Mouse (Mus musculus) CD4-positive, CD25-positive, alpha-beta regulatory T cell, adult 4 months (primary cell): ENCODE data around the gene 4933428G20Rik. TPM values are rescaled to one million over a fixed set of nuclear protein-coding genes. Genes with fewer than 3 reads are reported as not detected.

Source experiments
- ATAC-seq: one replicate; pipeline ENCODE4 v1.8.0; 2017
- polyA plus RNA-seq, 2 experiments: library from polyadenylated mRNA; unstranded; fragments of 100-300 nt; shearing (Covaris generic); gene quantifications; one replicate each; pipeline ENCODE4 v1.2.1; 2017

The 4933428G20Rik gene
- polyA plus RNA-seq, 2 experiments from 2014 or later: not detected

DNA sequence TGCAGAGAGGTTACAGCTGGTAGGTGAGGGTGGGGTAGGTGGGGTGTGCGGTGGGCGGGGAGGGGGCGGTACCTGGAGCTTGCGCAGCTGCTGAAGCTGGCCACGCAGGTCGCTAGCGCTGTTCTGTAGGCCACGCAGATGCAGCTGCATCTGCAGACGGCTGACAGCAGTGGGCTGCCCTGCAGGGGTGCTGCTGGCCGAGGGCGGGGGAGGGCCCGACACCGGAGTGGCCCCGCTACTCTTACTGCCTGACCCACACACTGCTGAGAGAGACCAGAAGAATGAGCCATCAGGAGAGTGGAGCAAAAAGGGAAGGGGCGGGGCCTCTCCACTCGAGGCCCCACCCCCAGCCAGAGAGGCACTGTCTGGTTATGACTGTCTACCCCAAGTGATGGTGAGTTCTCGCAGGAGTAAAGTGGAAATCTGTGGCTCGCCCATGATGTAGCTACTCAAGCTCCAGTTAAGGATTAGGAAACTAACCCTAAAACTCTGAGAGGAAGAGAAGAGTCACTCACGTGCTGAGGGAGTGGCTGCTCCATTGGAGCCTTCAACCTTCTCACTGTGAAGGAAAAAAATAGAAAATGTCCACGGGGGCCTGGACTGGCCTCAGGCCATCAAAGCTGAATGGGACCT, 32.9 kb upstream of the 4933428G20Rik start:
- peak; percentile 69 for ATAC-seq

DNA sequence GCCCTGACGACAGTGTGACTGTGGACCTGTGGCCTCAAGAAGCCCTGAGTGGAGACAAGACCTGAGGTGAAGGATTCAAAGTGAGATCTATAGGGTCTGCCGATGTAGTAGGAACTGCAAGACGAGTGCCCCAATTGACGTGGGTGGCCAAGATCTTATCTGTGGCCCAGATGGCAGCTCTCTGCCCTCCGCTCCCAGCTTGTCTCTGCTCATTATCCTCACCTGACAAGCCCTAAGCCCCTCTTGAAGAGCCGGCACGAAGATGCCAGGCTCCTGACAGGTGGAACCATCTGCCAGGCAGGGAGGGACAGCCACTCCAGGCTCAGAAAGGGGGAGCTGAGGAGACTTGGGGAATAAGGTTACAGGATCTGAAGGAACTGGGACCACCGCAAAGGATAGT, 32.2 kb upstream of the 4933428G20Rik start:
- ATAC-seq: no peak

DNA sequence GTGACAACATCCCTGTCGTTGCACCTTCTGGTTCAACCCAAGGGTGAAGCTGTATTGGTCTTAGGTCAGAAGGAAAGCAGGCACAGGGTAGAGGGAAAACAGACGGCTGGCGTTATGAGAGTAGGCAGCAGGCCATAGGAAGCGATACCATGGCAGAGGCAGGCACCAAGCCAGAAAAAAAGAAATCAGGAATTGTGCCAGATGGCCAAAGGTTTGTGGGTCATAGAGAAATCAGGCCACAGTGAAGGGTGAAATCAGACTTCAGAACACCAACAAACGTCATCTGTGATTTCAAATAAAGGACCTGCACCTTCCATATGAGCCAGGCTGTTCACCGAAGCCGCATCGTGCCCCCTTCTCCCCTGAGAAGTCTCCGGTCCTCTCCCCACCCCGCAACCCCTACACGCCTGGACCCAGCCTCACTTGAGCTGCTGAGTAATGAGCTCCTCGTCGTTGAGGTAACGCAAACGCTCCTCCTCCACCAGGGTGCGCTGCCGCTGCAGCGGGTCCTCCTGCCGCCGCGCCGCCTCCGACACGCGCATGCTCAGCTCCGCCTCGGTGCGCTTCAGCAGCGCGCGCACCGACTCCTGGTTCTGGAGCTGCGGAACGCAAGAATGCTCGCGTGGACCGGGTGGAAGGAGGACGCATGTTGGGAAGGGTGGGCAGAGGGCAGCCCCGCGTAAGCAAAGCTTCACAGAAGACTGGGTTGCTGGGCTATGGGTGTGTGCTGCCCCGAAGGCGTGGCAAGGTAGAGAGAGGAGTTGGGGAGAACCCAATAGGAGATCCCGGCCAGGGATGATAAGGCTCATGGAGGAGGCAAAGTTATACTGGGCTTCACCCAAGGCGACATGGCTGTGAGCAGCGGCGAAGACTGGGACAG, 31.5 kb upstream of the 4933428G20Rik start:
- peak; percentile 78 for ATAC-seq

DNA sequence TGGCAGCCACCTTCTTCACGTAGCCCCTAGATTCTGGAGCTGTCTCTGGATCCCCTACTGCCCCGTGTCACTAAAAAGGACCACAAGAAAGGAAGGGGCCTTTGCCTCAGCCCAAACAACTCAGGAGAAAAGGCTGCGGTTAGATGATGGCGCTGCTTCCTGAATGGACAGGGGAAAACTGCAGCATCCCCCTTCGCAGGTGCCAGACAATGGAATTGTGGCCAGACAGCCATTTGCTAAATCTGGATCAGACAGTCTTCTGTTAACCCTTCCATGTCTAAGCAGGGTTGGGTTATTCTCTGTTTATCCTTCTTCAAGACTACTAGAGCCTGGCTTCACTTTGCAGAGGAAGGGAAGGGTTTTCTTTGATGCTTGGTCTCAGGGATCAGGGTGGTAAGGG, 30.8 kb upstream of the 4933428G20Rik start:
- ATAC-seq: no peak

DNA sequence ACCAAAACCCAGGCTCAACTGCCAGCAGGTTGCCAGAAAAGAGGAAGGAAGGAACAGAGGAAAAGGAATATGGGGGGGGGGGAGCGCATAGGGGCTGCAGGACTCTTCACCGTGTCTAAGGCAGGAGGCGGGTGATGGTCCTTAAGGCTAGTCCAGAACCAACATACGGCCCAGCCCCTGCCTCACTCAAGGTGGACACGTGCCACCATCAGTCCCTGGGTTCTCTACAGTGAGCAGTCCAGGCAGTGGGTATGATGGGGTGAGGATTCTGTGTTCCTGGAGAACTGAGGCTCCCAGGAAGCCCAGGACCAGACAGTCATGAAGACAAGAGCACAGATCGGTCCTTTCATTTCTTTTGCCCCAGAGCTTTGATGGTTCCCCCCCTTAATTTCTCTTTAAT, 29.9 kb upstream of the 4933428G20Rik start:
- no peak for ATAC-seq

DNA sequence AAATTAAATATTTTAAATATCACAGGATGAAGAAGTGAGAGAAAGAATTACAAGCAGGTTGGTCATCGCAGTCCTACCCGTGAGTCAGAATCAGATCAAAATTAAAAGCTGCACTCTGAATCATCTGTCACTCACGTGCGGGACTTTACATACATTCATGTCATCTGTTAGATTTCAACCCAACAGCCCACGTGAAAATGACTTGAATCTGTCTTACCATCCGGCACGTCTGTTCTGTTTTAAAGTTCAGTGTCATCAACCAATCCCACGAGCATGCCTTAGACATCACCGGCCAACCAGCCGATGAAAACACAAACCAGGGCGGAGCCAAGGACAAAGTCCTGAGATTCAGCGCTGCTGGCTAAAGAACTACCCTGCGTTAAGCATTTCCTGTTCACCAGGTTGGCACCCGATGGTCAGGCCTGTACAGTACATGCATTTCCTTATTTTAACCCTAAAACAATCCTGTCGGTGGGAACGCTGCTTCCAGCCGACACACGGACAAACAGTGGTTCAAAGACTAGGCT, 28.2 kb upstream of the 4933428G20Rik start:
- no peak for ATAC-seq

DNA sequence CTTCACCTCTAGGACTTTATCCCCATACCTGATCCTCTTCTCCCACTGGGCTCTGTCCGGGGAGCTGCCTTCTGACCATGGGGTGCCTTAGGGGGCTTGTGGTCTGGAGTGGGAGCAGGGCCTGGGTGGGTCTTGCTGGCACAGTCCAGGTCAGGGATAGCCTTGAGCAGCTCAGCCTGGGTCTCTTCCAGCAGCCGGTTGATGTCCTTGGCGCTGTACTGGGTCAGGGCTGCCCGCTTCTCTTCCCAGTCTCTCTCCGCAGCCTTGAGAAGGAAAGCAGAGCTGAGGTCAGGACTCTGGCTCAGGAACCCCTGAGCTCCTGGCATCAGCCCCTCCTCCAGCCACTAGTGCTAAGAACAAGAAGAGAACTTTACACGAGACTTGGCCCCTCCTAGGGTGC, 25.2 kb upstream of the 4933428G20Rik start:
- no peak for ATAC-seq

DNA sequence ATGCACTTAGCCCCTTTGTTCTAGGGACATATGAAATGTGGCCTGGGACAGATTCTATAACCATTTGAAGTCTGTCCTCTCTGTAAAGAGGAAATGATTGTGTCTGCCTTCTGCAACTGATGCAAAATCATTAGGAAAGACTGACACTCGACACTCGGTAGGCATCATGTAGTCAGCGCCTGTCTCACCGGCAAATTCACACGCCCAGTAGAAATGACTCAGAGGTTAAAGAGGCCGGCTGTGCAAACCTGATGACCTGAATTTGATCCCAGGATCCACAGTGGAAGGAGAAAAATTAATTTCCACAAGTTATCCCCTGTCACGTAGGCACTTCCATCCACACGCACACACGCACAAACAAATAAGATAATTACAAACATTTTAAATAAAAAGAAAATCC, 24.2 kb upstream of the 4933428G20Rik start:
- no peak for ATAC-seq

DNA sequence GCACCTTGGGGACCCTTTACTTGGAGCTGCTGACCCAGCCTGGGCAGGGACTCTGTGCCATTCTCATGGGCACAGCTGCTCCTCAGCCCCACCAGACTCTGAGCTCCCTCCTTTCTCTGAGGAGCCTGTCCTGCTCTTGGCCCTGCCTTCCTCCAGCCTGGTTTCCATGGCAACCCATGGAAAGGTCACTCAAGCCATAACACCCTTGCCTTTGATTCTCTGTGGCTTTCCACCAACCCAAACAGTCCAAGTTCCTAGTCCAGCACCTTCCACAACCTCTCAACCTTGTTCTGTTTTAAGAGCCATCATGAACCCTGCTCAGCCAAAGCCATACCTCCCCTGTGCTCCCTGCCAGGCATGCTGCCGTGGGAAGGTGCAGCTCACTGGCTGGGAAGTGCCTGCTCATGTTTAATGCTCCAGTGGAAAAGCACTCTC, 23.7 kb upstream of the 4933428G20Rik start:
- no peak for ATAC-seq

DNA sequence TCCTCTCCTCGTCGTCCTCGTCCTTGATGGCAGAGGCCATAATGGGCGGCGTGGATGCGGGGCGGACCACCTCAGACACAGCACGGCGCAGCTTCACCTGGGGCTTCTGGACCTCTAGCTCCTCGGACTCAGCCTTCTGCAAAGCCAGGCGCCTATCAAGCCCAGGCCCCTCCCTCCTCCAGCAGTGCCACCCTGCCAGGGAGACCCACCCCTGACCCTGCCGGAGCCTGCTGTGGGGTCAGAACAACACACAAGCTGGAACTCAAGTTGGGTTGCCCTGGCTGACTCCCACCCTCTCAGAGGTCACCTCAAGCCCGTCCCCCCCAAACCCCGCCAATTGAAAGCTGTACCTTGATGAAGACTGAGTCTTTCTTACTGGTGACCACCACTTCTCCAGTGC, 23.0 kb upstream of the 4933428G20Rik start:
- ATAC-seq: no peak

DNA sequence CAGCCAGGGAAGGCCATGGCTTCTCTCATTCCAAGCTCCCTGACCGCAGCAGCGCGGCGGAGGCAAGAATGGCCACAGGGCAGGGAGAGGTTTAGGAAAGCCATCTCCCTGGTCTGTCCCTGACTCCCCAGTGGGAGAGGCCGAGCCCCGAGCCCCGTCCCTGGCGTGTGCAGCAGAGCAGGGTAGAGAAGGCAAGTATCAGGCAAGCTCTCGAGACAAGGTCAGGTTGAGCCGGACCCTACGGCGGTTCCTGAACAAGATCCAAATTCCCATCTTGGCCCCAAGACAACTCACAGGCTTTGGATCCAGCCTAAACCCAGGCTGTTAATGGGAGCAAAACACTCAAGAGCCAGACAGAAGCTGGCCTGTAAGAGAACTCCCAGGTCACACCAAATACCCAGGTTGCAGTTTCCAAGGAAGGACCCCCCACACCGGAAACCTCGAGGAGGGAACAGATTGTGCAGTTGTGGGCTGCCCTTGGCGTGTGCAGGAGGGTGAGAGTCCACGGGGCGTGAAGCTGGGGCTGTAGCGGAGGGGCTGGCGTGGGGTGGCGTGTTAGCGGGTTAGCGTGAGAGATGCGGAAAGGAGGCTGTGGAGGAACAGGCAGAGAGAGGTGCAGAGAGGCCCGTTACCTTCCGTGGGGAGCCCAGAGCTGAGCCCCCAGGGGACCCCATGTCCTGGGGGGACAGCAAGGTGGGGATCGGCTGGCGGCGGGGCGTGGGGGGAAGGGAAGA, 21.8 kb upstream of the 4933428G20Rik start:
- ATAC-seq: no peak

DNA sequence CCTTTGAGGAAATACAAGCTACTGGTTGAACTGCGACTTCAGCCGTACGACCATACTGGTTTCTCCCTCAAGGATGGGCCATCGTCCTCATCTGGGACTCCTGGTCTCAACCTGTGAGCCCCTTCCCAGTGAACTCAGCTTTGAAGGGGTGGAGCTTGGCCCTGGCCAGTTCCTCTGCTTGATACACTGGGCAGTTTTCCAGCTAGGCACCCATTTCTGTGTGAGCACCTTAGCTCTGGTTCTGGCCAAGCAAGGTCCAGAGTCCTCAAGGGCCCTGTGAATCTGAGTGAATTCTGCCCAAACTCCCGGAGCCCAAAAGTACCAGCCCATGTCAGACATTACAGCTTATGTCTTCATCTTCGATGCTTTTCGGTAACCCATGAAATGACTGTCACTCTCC, 20.4 kb upstream of the 4933428G20Rik start:
- ATAC-seq: no peak

DNA sequence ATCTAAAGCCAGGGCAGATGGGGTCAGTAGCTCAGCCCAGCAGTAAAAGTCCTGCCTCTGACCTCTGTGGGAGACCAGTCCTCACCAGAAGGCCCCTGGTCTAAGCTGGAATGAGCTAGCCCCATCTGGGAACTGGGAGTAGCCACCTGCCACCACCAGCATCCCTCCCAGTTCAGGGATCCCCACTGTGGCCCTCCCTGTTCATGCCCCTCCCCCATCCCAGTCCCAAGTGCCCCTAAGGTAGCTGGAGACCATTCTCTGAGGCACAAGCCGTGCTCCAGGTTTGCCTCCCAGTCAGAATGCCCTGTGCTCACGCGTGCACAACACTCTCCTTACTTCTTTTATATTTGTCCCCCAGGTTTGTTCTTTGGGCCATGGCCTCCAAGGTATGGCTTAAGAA, 12.9 kb upstream of the 4933428G20Rik start:
- no peak for ATAC-seq

DNA sequence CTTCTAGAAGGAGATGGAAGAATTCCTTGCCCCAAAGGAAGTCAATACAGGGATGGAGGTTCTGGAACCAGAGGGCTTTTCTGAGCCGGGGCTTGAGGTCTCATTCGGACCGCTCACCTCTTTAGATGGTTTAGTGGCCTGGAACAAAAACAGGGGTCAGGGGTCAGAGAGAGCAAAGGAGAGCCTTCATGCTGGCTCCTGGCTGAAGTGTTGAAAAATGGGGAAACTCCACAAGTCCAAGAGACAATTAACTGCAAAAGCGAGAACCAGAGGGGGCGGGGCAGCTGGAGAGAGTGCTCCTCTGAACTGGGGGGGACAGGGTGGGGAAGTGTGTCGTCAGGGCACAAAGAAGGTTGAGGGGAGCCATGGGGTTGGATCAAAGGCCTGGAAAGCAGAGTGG, 12.4 kb upstream of the 4933428G20Rik start:
- ATAC-seq: no peak

DNA sequence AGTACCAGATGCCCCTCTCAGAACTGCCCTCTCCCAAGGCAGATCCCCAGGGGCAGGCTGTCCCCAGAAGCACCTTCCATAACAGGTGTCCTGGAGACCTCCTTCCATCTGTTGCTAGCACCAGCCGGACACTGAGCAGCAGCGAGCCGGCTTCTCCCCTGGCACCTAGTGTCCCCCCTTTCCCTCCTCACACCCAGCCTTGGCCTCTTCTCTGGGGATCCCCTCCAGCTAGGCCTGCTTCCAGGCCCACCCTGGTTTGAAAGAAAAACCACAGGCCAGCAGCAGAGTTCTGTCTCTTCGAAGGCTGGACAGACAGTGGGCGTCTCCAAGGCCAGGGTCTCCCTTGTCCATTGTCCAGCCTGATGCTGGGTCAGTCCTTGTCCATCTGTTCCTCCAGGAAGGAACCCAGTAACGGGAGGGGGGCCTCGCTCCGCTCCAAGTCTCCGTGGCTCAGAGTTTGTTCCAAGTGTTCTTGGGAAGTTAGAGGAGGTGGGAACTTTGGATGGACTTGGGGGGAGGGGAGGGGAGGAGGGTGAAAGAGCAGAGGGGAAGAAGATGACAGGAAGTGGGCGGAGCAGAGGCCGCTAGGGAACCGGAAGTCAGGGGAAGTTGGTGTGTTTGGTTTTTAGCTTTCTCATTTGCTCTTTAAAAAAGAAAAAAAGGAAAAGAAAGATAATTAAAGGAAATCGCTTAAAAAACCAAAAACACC, 11.7 kb upstream of the 4933428G20Rik start:
- ATAC-seq: no peak

DNA sequence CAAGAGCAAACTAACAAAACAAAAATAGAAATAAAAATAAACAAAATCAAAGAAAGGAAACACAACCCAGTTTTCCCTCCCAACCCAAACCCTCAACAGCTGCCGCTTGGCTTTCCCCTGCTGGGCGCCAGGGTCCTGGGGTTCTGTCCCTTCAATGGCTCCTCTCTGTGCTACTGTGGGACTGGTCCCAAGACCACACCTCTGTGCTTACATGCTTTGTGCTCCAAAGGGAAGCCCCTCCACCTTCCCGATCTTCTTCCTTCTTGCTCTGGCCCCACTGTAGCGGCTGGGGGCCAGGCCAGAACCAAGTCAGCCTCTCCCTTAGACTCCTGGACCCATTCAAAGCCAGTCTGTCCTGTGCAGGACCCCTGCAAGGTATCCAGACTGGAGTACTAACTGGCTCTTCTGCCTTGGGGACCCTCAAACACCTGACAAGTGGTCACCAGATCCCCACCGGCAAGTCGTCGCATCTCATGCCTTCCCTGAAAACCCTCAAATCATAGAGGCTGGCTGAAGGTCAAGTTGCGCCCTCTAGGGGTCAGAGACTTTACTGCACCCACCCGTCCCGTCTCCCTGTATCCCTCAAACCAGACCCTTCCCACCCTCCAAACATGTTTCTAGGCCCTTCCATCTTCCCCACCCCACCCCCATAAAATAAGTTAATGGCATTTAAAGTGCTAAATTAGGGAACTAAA, 11.0 kb upstream of the 4933428G20Rik start:
- no peak for ATAC-seq

DNA sequence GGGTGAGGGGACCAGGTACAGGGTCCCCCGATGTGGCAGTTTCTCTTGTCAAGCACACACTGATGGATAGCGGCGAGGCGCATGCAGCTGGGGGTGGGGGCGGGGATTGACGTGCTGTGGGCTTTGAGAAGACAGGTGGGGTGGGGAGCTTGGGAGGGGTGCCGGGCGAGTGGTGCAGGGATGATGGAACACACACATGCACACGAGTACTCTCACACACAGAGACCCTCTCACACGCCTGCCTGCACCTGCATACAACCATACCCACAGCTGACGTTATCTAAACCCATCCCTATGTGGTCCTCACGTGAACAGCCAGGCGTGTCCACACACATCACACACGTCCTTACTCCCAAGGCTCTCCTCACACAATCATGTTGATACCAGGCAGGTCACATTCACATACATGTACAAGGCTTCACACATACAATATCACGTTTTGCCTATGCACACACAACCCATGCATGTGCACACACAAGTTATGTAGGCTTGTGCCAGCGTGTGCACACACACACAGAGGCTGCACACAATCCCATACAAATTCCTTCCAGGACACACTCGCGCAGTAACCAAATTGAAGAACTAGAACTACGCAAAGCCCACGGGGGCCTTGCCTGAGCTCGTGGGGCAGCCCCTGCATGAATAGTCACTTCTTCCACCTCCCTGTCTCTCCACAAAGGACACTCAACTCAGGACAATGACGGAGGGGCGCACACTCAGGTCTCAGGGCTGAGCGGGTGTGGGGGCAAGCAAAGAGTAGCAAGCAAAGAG, 9.8 kb upstream of the 4933428G20Rik start:
- ATAC-seq: no peak

DNA sequence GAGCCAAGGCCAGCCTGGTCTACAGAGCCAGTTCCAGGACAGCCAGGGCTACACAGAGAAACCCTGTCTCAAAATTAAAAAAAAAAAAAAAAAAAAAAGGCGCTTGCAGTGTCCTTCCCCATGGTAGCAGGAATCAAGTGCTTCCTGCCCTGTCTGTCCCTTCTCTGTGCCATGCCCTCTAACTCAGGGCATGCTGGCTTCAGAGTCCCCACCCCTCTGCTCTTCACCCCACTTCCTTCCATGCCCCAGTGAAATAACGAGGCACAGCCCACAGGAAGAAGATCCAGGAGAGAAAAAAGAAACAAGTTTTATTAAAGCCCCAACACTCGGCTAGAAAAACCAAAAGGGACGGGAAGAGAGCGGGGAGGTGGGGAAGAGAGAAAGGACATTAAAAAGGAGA, 8.9 kb upstream of the 4933428G20Rik start:
- no peak for ATAC-seq

DNA sequence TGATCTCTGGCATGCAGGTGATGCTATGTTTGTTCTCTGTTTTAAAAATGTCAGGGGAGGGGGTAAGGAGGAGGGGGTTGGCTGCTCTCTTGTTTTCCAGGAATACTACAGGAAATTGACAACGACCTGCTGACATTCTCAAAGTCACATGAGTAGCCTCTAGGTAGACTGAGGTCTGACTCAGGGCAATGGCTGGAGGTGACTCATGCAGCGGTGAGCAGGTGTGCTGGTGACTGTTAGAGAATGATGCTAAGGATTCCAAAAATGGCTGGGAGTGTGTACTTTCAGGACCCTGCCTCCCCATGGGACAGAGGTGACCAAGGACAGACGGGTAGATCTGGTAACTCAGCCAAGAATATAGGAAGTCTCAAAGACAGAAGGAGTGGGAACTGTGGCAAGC, 8.1 kb upstream of the 4933428G20Rik start:
- no peak for ATAC-seq

DNA sequence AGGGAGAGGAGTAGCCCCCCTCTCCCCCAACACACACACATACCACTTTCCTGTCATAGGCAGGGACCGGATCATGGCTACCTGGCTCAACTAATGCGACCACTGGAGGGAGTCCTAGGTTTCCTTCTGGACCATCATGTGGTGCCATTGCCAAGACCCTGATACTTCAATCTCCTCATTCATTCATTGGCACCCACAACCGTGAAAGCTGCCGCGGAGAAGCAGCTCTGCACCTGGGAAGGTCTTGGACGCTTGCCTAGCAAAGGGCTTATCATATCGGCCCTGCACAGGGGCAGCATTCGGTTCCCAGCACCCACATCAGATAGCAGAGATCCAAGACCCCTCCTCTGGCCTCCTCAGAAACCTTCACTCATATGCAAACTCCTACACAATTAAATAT, 6.2 kb upstream of the 4933428G20Rik start:
- no peak for ATAC-seq

DNA sequence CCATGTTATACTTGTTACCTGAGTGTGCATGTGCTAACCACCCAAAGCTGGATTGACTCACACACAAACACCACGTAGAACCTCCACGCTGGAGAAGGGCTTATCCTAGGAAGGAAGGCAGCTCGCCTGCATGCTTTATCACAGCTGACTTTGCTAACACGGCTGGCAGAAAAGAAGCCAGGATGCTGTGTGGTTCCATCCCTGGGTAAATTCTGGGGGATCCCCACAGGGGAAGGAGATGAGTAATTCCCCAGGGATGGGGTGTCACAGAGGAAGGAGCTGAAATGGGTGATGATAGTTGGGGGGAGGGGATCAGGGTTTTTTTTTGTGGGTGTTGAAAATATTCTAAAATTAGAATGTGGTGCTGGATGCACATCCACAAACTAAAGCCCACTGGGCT, 5.6 kb upstream of the 4933428G20Rik start:
- no peak for ATAC-seq
